Mouse (Mus musculus) CD4-positive naive resting alpha-beta T cell, adult 57 days (primary cell): Measurements from ENCODE around the gene Olfr610. TPM values are rescaled to one million over a fixed set of nuclear protein-coding genes. Genes with fewer than 3 reads are reported as not detected.

Experiments
- total RNA-seq: library from RNA; stranded (reverse); gene quantifications from one replicate; pipeline ENCODE4 v1.2.4, GENCODE M21; 2023

The Olfr610 gene
- not detected for total RNA-seq

GRCm38 (mm10) chr7:103512022-103512421 lies at the start of gene Olfr610:
Gene Olfr610, minus strand, starts transcription at chr7:103512122.

GRCm38 (mm10) chr7:103555779-103556178 lies 43.9 kb upstream of the Olfr610 start, which contains the start of gene Olfr615:
Gene Olfr615, plus strand, starts transcription at chr7:103556079.

DNA sequence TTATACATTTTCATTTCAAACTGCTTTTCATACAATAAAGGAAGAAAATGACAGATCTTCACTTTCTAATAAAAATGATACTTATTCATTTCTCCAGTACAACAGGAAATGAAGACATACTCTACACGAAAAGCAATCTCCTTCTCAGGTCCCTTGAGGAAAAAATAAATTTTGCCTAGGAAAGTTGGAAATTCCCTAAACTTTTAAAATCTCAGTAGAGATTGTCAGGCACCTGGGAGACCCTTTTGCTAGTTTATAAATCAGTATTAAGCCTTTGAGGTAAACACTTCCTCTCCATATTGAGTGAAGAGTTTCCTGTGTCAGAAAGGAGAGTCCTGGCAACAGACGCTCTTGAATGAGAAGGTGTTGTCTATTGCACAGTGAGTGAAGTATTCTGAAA lies 35.9 kb upstream of the Olfr610 start, which contains the start of gene Olfr613:
Olfr613 (plus strand) TSS at position 301 of the 400 bp plus-strand sequence.

GRCm38 (mm10) chr7:103542617-103543016 lies 30.7 kb upstream of the Olfr610 start, which contains the start of gene Olfr612:
Gene Olfr612, minus strand, starts transcription at chr7:103542717.

GRCm38 (mm10) chr7:103520746-103521145 lies 8.8 kb upstream of the Olfr610 start, which contains the start of gene Olfr611:
Gene Olfr611, minus strand, starts transcription at chr7:103520846.

DNA sequence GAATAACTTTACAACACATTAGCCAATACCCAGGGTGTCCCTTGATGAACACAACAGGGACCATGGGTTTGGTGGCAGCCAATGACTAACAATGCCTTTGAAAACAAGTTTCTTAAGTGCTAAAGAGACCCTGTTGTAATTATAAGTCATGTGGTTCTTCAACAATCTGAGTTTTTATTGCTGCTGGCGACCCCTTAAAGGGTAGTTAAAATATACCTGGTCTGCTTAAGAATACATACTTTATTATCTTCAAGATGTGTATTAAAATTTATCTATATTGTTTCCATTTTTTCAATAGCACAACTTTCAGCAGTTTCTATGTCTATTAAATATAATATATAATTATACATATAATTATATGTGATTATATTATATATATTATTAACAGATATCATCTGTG lies 14.0 kb downstream of the Olfr610 start, which contains the start of gene Olfr609:
Olfr609 (minus strand) TSS at position 101 of the 400 bp plus-strand sequence.

GRCm38 (mm10) chr7:103469577-103469976 lies 42.3 kb downstream of the Olfr610 start, which contains the start of gene Olfr608:
Gene Olfr608, plus strand, starts transcription at chr7:103469877.

Other genes with a start within 250 kb of the Olfr610 start
- not detected for gene Olfr596, start 206.5 kb downstream of the Olfr610 start, total RNA-seq
- not detected for gene Olfr597, start 195.8 kb downstream of the Olfr610 start, total RNA-seq
- gene Olfr598, start 188.6 kb downstream of the Olfr610 start, total RNA-seq = not detected
- gene Olfr599, start 176.2 kb downstream of the Olfr610 start, total RNA-seq = not detected
- not detected for gene Olfr600, start 162.5 kb downstream of the Olfr610 start, total RNA-seq
- gene Olfr601, start 149.5 kb downstream of the Olfr610 start, total RNA-seq = not detected
- gene Olfr603, start 125.9 kb downstream of the Olfr610 start, total RNA-seq = not detected
- gene Usp17lc, start 97.0 kb downstream of the Olfr610 start, total RNA-seq = not detected
- not detected for gene Olfr605, start 66.7 kb downstream of the Olfr610 start, total RNA-seq
- not detected for gene Olfr606, start 63.1 kb downstream of the Olfr610 start, total RNA-seq
- not detected for gene Olfr607, start 48.0 kb downstream of the Olfr610 start, total RNA-seq
- gene Olfr608, start 42.2 kb downstream of the Olfr610 start, total RNA-seq = not detected
- not detected for gene Olfr609, start 14.1 kb downstream of the Olfr610 start, total RNA-seq
- gene Olfr611, start 8.7 kb upstream of the Olfr610 start, total RNA-seq = not detected
- not detected for gene Olfr612, start 30.6 kb upstream of the Olfr610 start, total RNA-seq
- not detected for gene Olfr613, start 36.0 kb upstream of the Olfr610 start, total RNA-seq
- gene Olfr615, start 44.0 kb upstream of the Olfr610 start, total RNA-seq = not detected
- not detected for gene Olfr616, start 57.0 kb upstream of the Olfr610 start, total RNA-seq
- gene Olfr617, start 60.9 kb upstream of the Olfr610 start, total RNA-seq = not detected
- not detected for gene Olfr618, start 78.0 kb upstream of the Olfr610 start, total RNA-seq
- gene Olfr619, start 88.5 kb upstream of the Olfr610 start, total RNA-seq = not detected
- not detected for gene Olfr620, start 100.4 kb upstream of the Olfr610 start, total RNA-seq
- not detected for gene Olfr622, start 130.6 kb upstream of the Olfr610 start, total RNA-seq
- gene Olfr623, start 151.6 kb upstream of the Olfr610 start, total RNA-seq = not detected
- gene Olfr624, start 159.1 kb upstream of the Olfr610 start, total RNA-seq = not detected
- gene Olfr625-ps1, start 170.6 kb upstream of the Olfr610 start, total RNA-seq = not detected
- gene Olfr243, start 202.5 kb upstream of the Olfr610 start, total RNA-seq = not detected
- gene Olfr628, start 218.3 kb upstream of the Olfr610 start, total RNA-seq = not detected
- gene Olfr629, start 232.8 kb upstream of the Olfr610 start, total RNA-seq = not detected
- not detected for gene Olfr630, start 245.2 kb upstream of the Olfr610 start, total RNA-seq